Mouse (Mus musculus) thymus, postnatal 0 days (tissue): ENCODE measurements around the gene Rxylt1. TPM values are rescaled to one million over a fixed set of nuclear protein-coding genes. Genes with fewer than 3 reads are reported as not detected.

ENCODE experiments used
- DNase-seq: peaks from one replicate; pipeline ENCODE4 v3.0.0-alpha.2; 2015; ENCODE audit warnings: low spot score
- polyA plus RNA-seq: library from polyadenylated mRNA; unstranded; fragments of >200 nt; fragmentation: Nextera tagmentation; extraction: Ambion mirVana; gene quantifications from 2 replicates; pipeline ENCODE4 v1.2.1, GENCODE M21; 2015

Gene Rxylt1
- polyA plus RNA-seq, 1 experiment from 2014 or later: 39.2 TPM

DNA sequence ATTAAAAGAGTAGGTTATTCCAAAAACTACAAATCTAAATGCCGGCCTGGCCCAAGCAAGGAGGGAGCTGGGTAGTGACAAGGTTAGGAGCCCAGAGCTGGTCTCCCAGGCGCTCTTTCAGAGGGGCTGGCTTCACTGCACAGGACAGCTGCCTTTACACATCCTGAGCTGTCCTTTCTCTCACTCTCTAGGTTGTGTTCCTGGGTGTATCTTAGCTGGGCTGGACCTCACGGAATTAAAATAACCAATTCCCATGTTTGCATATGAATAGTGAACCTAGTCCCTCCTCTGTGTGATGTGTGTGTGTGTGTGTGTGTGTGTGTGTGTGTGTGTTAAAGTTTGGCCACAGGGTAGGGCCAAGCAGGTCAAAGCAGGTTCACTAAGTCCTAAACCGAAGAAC is 52.2 kb downstream of the Rxylt1 start:
- no peak for DNase-seq

GRCm38 (mm10) chr10:122040372-122040771 is 56.8 kb downstream of the Rxylt1 start:
- no peak for DNase-seq

- DNase-seq: no peak
These were observed 57.6 kb downstream of the Rxylt1 start for GRCm38 (mm10) chr10:122039566-122039965.

GRCm38 (mm10) chr10:122038554-122038953 is 58.6 kb downstream of the Rxylt1 start:
- no peak for DNase-seq

GRCm38 (mm10) chr10:122033271-122033670 is 63.9 kb downstream of the Rxylt1 start:
- no peak for DNase-seq

DNA sequence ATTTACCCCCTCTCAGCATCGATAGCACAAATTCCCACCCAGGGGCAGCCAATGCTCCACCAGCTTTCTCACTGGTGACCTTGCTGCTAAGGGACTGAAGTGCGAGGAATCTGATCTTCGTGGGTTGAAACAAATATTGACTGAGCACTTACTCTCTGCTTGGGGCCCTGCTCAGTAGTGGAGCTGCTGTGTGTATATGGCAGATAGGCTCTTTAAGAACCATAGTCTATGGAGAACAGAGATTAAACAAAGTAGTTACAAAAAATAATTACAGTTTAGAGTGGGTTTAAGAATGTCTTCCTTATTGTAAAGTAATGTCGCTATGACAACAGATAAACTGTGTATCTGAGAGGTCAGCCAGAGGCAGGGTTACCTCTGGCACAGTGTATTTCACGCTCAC is 66.8 kb downstream of the Rxylt1 start:
- no peak for DNase-seq

DNA sequence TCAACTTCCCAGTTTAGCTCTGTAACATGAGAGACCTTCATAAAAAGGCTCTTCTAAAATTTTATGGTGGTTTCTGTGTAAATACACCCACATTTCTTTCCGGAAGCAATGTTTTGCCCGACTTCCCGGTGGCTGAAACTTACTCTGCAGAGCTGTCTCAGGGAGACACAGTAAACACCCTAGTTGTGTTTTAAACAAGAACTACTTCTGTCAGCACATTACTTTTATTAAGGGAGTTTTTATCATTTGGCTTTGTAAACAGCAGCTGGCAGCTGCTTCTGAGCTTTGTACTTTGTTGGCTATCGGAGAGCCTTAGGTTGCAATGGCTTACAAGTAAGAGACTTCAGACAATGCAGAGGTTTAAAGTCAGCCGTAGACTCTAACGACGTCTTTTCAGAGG is 67.4 kb downstream of the Rxylt1 start:
- DNase-seq: no peak

Other genes starting within 250 kb of the Rxylt1 start
- 0.66 and 0.70 TPM in 2 replicates for gene Srgap1, start 50.1 kb downstream of the Rxylt1 start, polyA plus RNA-seq